Mouse (Mus musculus): ENCODE results near the gene Pax5. TPM values are rescaled to one million over a fixed set of nuclear protein-coding genes. Genes with fewer than 3 reads are reported as not detected.

Gene Pax5
- polyA plus RNA-seq, 1 experiment from 2014 or later, result 0.09 TPM

- Histone ChIP-seq H3K27ac (no peak overlapping the region), H3K4me1 (replicated peaks) (peaks cover 17% of the 10 kb centered on the region), H3K27me3 (peaks cover 100% of the 10 kb centered on the region), H3K9ac (no peak overlapping the region), H3K4me2 (no peak overlapping the region), H3K9me3 (replicated peaks) (no peaks in the 10 kb centered on the region), H3K4me3 (replicated peaks) (no peak overlapping the region), H3K36me3 (no peaks in the 10 kb centered on the region)
- ATAC-seq (ENCODE audit: low read depth) (no peak), DNase-seq (no peak)
- WGBS (ENCODE audit: insufficient replicate concordance), result 6% methylated on average over 3 of the region's 3 CpGs
Measured at GRCm38 (mm10) chr4:44705151-44705550, 5.1 kb downstream of the Pax5 start.

GRCm38 (mm10) chr4:44704369-44704745 is 5.9 kb downstream of the Pax5 start:
- Histone ChIP-seq H3K4me1 (replicated peaks) (peaks cover 17% of the 10 kb centered on the region), H3K9me3 (replicated peaks) (no peaks in the 10 kb centered on the region), H3K27me3 (peaks cover 100% of the 10 kb centered on the region), H3K27ac (no peak overlapping the region), H3K4me3 (replicated peaks) (peak overlapping the region; percentile 41), H3K9ac (no peak overlapping the region), H3K36me3 (no peaks in the 10 kb centered on the region), H3K4me2 (peak overlapping the region; percentile 63)
- peak; percentile 90 for ATAC-seq (ENCODE audit: low read depth)
- DNase-seq, result peak; percentile 74
- WGBS (ENCODE audit: insufficient replicate concordance), result under 1% methylated on average over 34 of the region's 38 CpGs

GRCm38 (mm10) chr4:44703686-44704368 is 6.5 kb downstream of the Pax5 start:
- H3K9ac ChIP-seq, result no peak overlapping the region
- H3K4me3 ChIP-seq (replicated peaks), result peak overlapping the region; percentile 41
- H3K9me3 ChIP-seq (replicated peaks), result no peaks in the 10 kb centered on the region
- peak overlapping the region; percentile 63 for H3K4me2 ChIP-seq
- no peaks in the 10 kb centered on the region for H3K36me3 ChIP-seq
- H3K27me3 ChIP-seq, result peaks cover 98% of the 10 kb centered on the region
- H3K4me1 ChIP-seq (replicated peaks), result peaks cover 17% of the 10 kb centered on the region
- 2% methylated on average over 66 of the region's 66 CpGs for WGBS (ENCODE audit: insufficient replicate concordance)
- ATAC-seq (ENCODE audit: low read depth), result no peak; the same call in 1 of the 2 replicates
- no peak for DNase-seq
- no peak overlapping the region for H3K27ac ChIP-seq

- Histone ChIP-seq H3K4me3 (replicated peaks) (peak overlapping the region; percentile 41), H3K4me2 (peak overlapping the region; percentile 63), H3K27me3 (peaks cover 98% of the 10 kb centered on the region), H3K4me1 (replicated peaks) (peaks cover 17% of the 10 kb centered on the region), H3K9ac (no peak overlapping the region), H3K27ac (no peak overlapping the region), H3K36me3 (no peaks in the 10 kb centered on the region), H3K9me3 (replicated peaks) (no peaks in the 10 kb centered on the region)
- DNase-seq, result no peak
- WGBS (ENCODE audit: insufficient replicate concordance), result 3% methylated on average over 58 of the region's 58 CpGs
- no peak for ATAC-seq (ENCODE audit: low read depth)
Measured at GRCm38 (mm10) chr4:44702891-44703685, 7.2 kb downstream of the Pax5 start.

- no peak overlapping the region for H3K4me2 ChIP-seq
- WGBS (ENCODE audit: insufficient replicate concordance), result 2% methylated on average over 25 of the region's 25 CpGs
- peaks cover 96% of the 10 kb centered on the region for H3K27me3 ChIP-seq
- no peak overlapping the region for H3K4me3 ChIP-seq (replicated peaks)
- ATAC-seq (ENCODE audit: low read depth), result no peak
- H3K27ac ChIP-seq, result no peak overlapping the region
- H3K9ac ChIP-seq, result no peak overlapping the region
- DNase-seq, result no peak
- H3K9me3 ChIP-seq (replicated peaks), result no peaks in the 10 kb centered on the region
- no peaks in the 10 kb centered on the region for H3K36me3 ChIP-seq
- H3K4me1 ChIP-seq (replicated peaks), result peaks cover 17% of the 10 kb centered on the region
Measured at GRCm38 (mm10) chr4:44702011-44702527, 8.2 kb downstream of the Pax5 start.

GRCm38 (mm10) chr4:44701513-44701912 is 8.8 kb downstream of the Pax5 start:
- no peaks in the 10 kb centered on the region for H3K36me3 ChIP-seq
- no peak for ATAC-seq (ENCODE audit: low read depth)
- H3K4me2 ChIP-seq, result no peak overlapping the region
- no peaks in the 10 kb centered on the region for H3K9me3 ChIP-seq (replicated peaks)
- no peak overlapping the region for H3K9ac ChIP-seq
- WGBS (ENCODE audit: insufficient replicate concordance), result 2% methylated on average over 9 of the region's 9 CpGs
- peaks cover 91% of the 10 kb centered on the region for H3K27me3 ChIP-seq
- peaks cover 17% of the 10 kb centered on the region for H3K4me1 ChIP-seq (replicated peaks)
- no peak for DNase-seq
- H3K27ac ChIP-seq, result no peak overlapping the region
- no peak overlapping the region for H3K4me3 ChIP-seq (replicated peaks)

- H3K27me3 ChIP-seq, result peaks cover 65% of the 10 kb centered on the region
- no peaks in the 10 kb centered on the region for H3K36me3 ChIP-seq
- H3K4me2 ChIP-seq, result no peak overlapping the region
- no peaks in the 10 kb centered on the region for H3K9me3 ChIP-seq (replicated peaks)
- DNase-seq (no peak), ATAC-seq (ENCODE audit: low read depth) (no peak)
- H3K4me3 ChIP-seq (replicated peaks), result no peak overlapping the region
- no peaks in the 10 kb centered on the region for H3K4me1 ChIP-seq (replicated peaks)
- no peak overlapping the region for H3K9ac ChIP-seq
- H3K27ac ChIP-seq, result no peak overlapping the region
Measured at GRCm38 (mm10) chr4:44696676-44697075, 13.6 kb downstream of the Pax5 start.

GRCm38 (mm10) chr4:44694369-44694768 is 15.9 kb downstream of the Pax5 start:
- H3K4me1 ChIP-seq (replicated peaks), result no peaks in the 10 kb centered on the region
- no peaks in the 10 kb centered on the region for H3K9me3 ChIP-seq (replicated peaks)
- H3K36me3 ChIP-seq, result no peaks in the 10 kb centered on the region
- no peak overlapping the region for H3K9ac ChIP-seq
- no peak overlapping the region for H3K4me2 ChIP-seq
- peaks cover 47% of the 10 kb centered on the region for H3K27me3 ChIP-seq
- no peak for ATAC-seq (ENCODE audit: low read depth)
- no peak for DNase-seq
- 52% methylated on average over 15 of the region's 15 CpGs for WGBS (ENCODE audit: insufficient replicate concordance)
- no peak overlapping the region for H3K27ac ChIP-seq
- no peak overlapping the region for H3K4me3 ChIP-seq (replicated peaks)

GRCm38 (mm10) chr4:44685582-44685981 is 24.7 kb downstream of the Pax5 start:
- 43% methylated on average over 6 of the region's 6 CpGs for WGBS (ENCODE audit: insufficient replicate concordance)
- Histone ChIP-seq H3K9me3 (replicated peaks) (no peaks in the 10 kb centered on the region), H3K27ac (no peak overlapping the region), H3K4me2 (no peak overlapping the region), H3K27me3 (0 out of 2 replicates have a peak, but pooled peaks cover 3% of the 10 kb centered on the region), H3K9ac (no peak overlapping the region), H3K4me3 (replicated peaks) (no peak overlapping the region), H3K4me1 (replicated peaks) (no peaks in the 10 kb centered on the region), H3K36me3 (no peaks in the 10 kb centered on the region)
- ATAC-seq (ENCODE audit: low read depth) (no peak), DNase-seq (no peak)

GRCm38 (mm10) chr4:44680242-44680897 is 29.9 kb downstream of the Pax5 start:
- Histone ChIP-seq H3K9me3 (replicated peaks) (no peaks in the 10 kb centered on the region), H3K36me3 (no peaks in the 10 kb centered on the region), H3K4me1 (replicated peaks) (no peaks in the 10 kb centered on the region), H3K27me3 (0 out of 2 replicates have a peak, but pooled peaks cover 1% of the 10 kb centered on the region), H3K27ac (no peak overlapping the region), H3K4me2 (no peak overlapping the region), H3K4me3 (replicated peaks) (no peak overlapping the region), H3K9ac (no peak overlapping the region)
- ATAC-seq (ENCODE audit: low read depth) (no peak), DNase-seq (no peak)
- 43% methylated on average over 6 of the region's 6 CpGs for WGBS (ENCODE audit: insufficient replicate concordance)

- Histone ChIP-seq H3K4me1 (replicated peaks) (no peaks in the 10 kb centered on the region), H3K27ac (no peak overlapping the region), H3K4me3 (replicated peaks) (no peak overlapping the region), H3K27me3 (no peaks in the 10 kb centered on the region), H3K9ac (no peak overlapping the region), H3K9me3 (replicated peaks) (no peaks in the 10 kb centered on the region), H3K4me2 (no peak overlapping the region), H3K36me3 (no peaks in the 10 kb centered on the region)
- ATAC-seq (ENCODE audit: low read depth) (no peak), DNase-seq (no peak)
- 45% methylated on average over 5 of the region's 5 CpGs for WGBS (ENCODE audit: insufficient replicate concordance)
Measured at GRCm38 (mm10) chr4:44678641-44679040, 31.6 kb downstream of the Pax5 start.

Data from liver, embryonic 13.5 days (tissue).